Mouse (Mus musculus): ENCODE measurements around the gene Fkbp11.

The Fkbp11 gene

GRCm38 (mm10) chr15:98738796-98739195 is 10.8 kb upstream of the Fkbp11 start:
- DNase-seq (ENCODE audit: low spot score), result no peak

- DNase-seq (ENCODE audit: low spot score), result peak; percentile 22
These were observed 9.9 kb upstream of the Fkbp11 start for GRCm38 (mm10) chr15:98737881-98738280.

- DNase-seq (ENCODE audit: low spot score), result no peak
These were observed 8.5 kb upstream of the Fkbp11 start for GRCm38 (mm10) chr15:98736521-98736920.

GRCm38 (mm10) chr15:98733976-98734566 is 6.1 kb upstream of the Fkbp11 start:
- no peak for DNase-seq (ENCODE audit: low spot score)

GRCm38 (mm10) chr15:98733370-98733769 is 5.4 kb upstream of the Fkbp11 start:
- no peak for DNase-seq (ENCODE audit: low spot score)

- no peak for DNase-seq (ENCODE audit: low spot score)
These were observed 4.1 kb upstream of the Fkbp11 start for GRCm38 (mm10) chr15:98732006-98732531.

GRCm38 (mm10) chr15:98730790-98731189 is 2.8 kb upstream of the Fkbp11 start:
- DNase-seq (ENCODE audit: low spot score), result no peak

GRCm38 (mm10) chr15:98729791-98730545 is 2.0 kb upstream of the Fkbp11 start:
- DNase-seq (ENCODE audit: low spot score), result no peak

- DNase-seq (ENCODE audit: low spot score), result no peak
These were observed 368 bp upstream of the Fkbp11 start for GRCm38 (mm10) chr15:98728366-98728765.

GRCm38 (mm10) chr15:98726746-98727145 is 1.3 kb downstream of the Fkbp11 start:
- no peak for DNase-seq (ENCODE audit: low spot score)

- no peak for DNase-seq (ENCODE audit: low spot score)
These were observed 1.9 kb downstream of the Fkbp11 start for GRCm38 (mm10) chr15:98726079-98726478.

- no peak for DNase-seq (ENCODE audit: low spot score)
These were observed 3.6 kb downstream of the Fkbp11 start for GRCm38 (mm10) chr15:98724441-98724840.

- no peak for DNase-seq (ENCODE audit: low spot score)
These were observed 5.1 kb downstream of the Fkbp11 start for GRCm38 (mm10) chr15:98722854-98723253.

GRCm38 (mm10) chr15:98722191-98722590 is 5.8 kb downstream of the Fkbp11 start:
- no peak for DNase-seq (ENCODE audit: low spot score)

- DNase-seq (ENCODE audit: low spot score), result no peak
These were observed 10.7 kb downstream of the Fkbp11 start for GRCm38 (mm10) chr15:98717301-98717700.

GRCm38 (mm10) chr15:98714230-98714652 is 13.8 kb downstream of the Fkbp11 start:
- DNase-seq (ENCODE audit: low spot score), result no peak

GRCm38 (mm10) chr15:98710442-98710841 is 17.6 kb downstream of the Fkbp11 start:
- DNase-seq (ENCODE audit: low spot score), result peak; percentile 76

GRCm38 (mm10) chr15:98707766-98708372 is 20.1 kb downstream of the Fkbp11 start, which contains the start of gene Ccdc65:
Ccdc65 (plus strand) TSS chr15:98708207.
- peak; percentile 75 for DNase-seq (ENCODE audit: low spot score)

GRCm38 (mm10) chr15:98704312-98704711 is 23.7 kb downstream of the Fkbp11 start:
- no peak for DNase-seq (ENCODE audit: low spot score)

GRCm38 (mm10) chr15:98699190-98700105 is 28.6 kb downstream of the Fkbp11 start:
- DNase-seq (ENCODE audit: low spot score), result peak; percentile 91

GRCm38 (mm10) chr15:98696216-98696615 is 31.8 kb downstream of the Fkbp11 start:
- no peak for DNase-seq (ENCODE audit: low spot score)

GRCm38 (mm10) chr15:98695726-98696125 is 32.3 kb downstream of the Fkbp11 start:
- DNase-seq (ENCODE audit: low spot score), result no peak

Measured in urinary bladder, postnatal 25 days (tissue).